In the genomic region with DNA sequence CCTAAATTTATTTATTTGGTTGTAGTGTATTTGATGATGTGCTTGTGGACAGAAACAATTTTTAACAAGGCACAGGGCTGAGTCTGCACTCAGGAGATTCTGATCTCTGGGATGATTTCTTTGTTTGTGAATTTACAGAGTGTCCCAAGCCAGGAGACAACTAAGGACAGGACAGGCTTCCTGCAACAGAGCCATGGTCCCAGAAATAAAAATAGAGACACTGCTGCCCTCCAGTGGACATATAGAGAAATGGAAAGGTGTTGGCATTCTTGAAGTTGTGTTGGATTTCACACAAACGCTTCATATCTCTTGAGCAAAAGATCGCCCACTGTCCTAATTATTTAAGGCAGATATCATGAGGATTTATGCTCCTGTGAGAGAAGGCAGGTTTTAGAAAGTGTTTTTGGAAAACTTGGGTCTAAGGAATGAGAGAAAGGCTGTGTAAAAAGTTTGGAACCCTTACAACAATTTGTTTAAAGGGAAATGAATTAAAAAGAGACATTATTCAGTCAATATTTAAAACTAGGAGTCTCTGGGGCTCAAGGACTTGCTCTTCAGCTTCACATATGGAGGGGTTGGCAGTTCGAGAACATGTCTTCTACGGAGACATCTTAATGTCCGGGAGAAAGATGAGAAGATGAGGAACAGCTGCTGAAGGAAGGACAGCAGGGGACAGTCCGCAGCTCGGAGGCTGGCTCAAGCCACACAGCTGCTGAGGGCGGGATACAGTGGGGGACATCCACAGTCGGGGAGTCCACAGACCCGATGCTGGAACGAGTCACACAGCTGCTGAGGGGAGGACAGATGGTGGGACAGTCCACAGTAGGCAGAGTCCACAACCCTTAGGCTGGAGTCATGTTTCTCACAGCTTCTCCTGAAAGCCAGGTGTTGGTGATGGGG, we compare ENCODE assay signal across 9 mouse cellular contexts.
DNase-seq lines count a peak whose midpoint lies in the region; ATAC-seq and TF ChIP-seq lines count a peak whose summit lies in the region.
"Had no signal": no experiment of that assay in that cellular context is flagged by ENCODE, and none has a peak within 500 bp of the region (broad histone marks: within the 10 kb centered on the region; RNA-seq: fewer than 3 reads in every experiment).

No protein-coding gene starts in this region.

- intact Hi-C loops in heart, adult 2 months (cut with DNase I), result loop anchor here (5.0 kb wide), 2 partner anchors 589 to 754 kb away; no protein-coding TSS in a partner anchor
- intact Hi-C loops in gastrocnemius, postnatal 14 days (cut with DNase I; ENCODE audit: low total_unique reads), result loop anchor here (5.0 to 10.0 kb wide), 2 partner anchors 634 to 749 kb away; no protein-coding TSS in a partner anchor

- peak in 1 of 2 experiments; percentile 36 for DNase-seq in heart, adult 2 months
- DNase-seq in c-Kit-positive CD71-positive TER-119-negative erythroid progenitor cells, embryonic 14.5 days (ENCODE audit: low read depth), result peak; percentile 29
- DNase-seq in gastrocnemius, postnatal 14 days, result peak; percentile 49
- DNase-seq in kidney, postnatal 0 days (ENCODE audit: low spot score), result peak; percentile 88
- DNase-seq in thymus, postnatal 25 days, result peak; percentile 37

- H3K4me3 ChIP-seq in heart, adult 2 months, result no peak overlapping the region
- no peak overlapping the region for H3K4me3 ChIP-seq in heart, embryonic 12.5 days
- H3K4me3 ChIP-seq in kidney, postnatal 0 days (replicated peaks; ENCODE audit: low read depth, low read length), result no peak overlapping the region
- H3K4me3 ChIP-seq: liver, embryonic 15.5 days had no signal

- no peak overlapping the region for H3K4me2 ChIP-seq in heart, embryonic 12.5 days
- H3K4me2 ChIP-seq in kidney, postnatal 0 days (ENCODE audit: low read length), result peak overlapping the region; percentile 15; the same call in 1 of the 2 replicates
- H3K4me2 ChIP-seq: liver, embryonic 15.5 days had no signal

- no peaks in the 10 kb centered on the region for H3K79me2 ChIP-seq in heart, adult 2 months (replicated peaks; ENCODE audit: control insufficient read depth, insufficient read depth, low read length)

- H3K27ac ChIP-seq in heart, adult 2 months, result no peak overlapping the region
- H3K27ac ChIP-seq in heart, embryonic 12.5 days (ENCODE audit: poor library complexity, severe bottlenecking), result no peak overlapping the region
- H3K27ac ChIP-seq in kidney, postnatal 0 days, result no peak overlapping the region
- H3K27ac ChIP-seq: liver, embryonic 15.5 days had no signal

- no peak for TF ChIP-seq EP300 in heart, adult 2 months (IDR thresholded peaks at IDR 0.05; ENCODE audit: insufficient read depth, low read depth, low read length)

- 38% methylated on average over 11 of the region's 11 CpGs for WGBS in heart, adult 2 months
- WGBS in heart, embryonic 12.5 days, result 51% methylated on average over 11 of the region's 11 CpGs
- 14% methylated on average over 11 of the region's 11 CpGs for WGBS in kidney, postnatal 0 days

- TF ChIP-seq CTCF in heart, adult 2 months (IDR thresholded peaks at IDR 0.05), result peak; percentile 92
- peak; percentile 93 for TF ChIP-seq CTCF in kidney, postnatal 0 days (IDR thresholded peaks at IDR 0.05; ENCODE audit: low read depth)

- no peaks in the 10 kb centered on the region for H3K9me3 ChIP-seq in heart, embryonic 12.5 days (replicated peaks)
- H3K9me3 ChIP-seq in kidney, postnatal 0 days (replicated peaks; ENCODE audit: low read length), result no peaks in the 10 kb centered on the region
- H3K9me3 ChIP-seq: liver, embryonic 15.5 days had no signal

- ATAC-seq in heart, embryonic 12.5 days (ENCODE audit: insufficient number of reproducible peaks, low FRiP score), result no peak
- ATAC-seq in CD4-positive, CD25-positive, alpha-beta regulatory T cell, adult 4 months, result peak; percentile 73
- ATAC-seq in kidney, postnatal 0 days (replicated peaks; ENCODE audit: low FRiP score, low read depth), result peak; percentile 63; the same call in 1 of the 2 replicates
- peak; percentile 73 for ATAC-seq in megakaryocyte progenitor cell, adult 5-6 weeks (replicated peaks; ENCODE audit: poor library complexity)

- no peaks in the 10 kb centered on the region for H3K27me3 ChIP-seq in heart, adult 2 months (ENCODE audit: control insufficient read depth, insufficient read depth, low read length)
- H3K27me3 ChIP-seq in heart, embryonic 12.5 days (replicated peaks), result 0 out of 2 replicates have a peak, but pooled peaks cover 6% of the 10 kb centered on the region
- H3K27me3 ChIP-seq in kidney, postnatal 0 days (ENCODE audit: insufficient read depth, low read length), result no peaks in the 10 kb centered on the region
- H3K27me3 ChIP-seq: liver, embryonic 15.5 days had no signal

- no peak for TF ChIP-seq POLR2A in heart, adult 2 months (IDR thresholded peaks at IDR 0.05; ENCODE audit: insufficient read depth, low read depth, low read length)

- no peak overlapping the region for H3K9ac ChIP-seq in heart, adult 2 months (ENCODE audit: low read depth, low read length)
- H3K9ac ChIP-seq in heart, embryonic 12.5 days, result no peak overlapping the region
- H3K9ac ChIP-seq in kidney, postnatal 0 days (ENCODE audit: low read depth, low read length), result no peak overlapping the region
- H3K9ac ChIP-seq: liver, embryonic 15.5 days had no signal

- H3K36me3 ChIP-seq in heart, adult 2 months (ENCODE audit: control insufficient read depth, insufficient read depth, low read length), result no peaks in the 10 kb centered on the region
- H3K36me3 ChIP-seq in heart, embryonic 12.5 days, result no peaks in the 10 kb centered on the region
- no peaks in the 10 kb centered on the region for H3K36me3 ChIP-seq in kidney, postnatal 0 days (ENCODE audit: insufficient read depth, low read length)
- H3K36me3 ChIP-seq: liver, embryonic 15.5 days had no signal

- H3K4me1 ChIP-seq in heart, adult 2 months (ENCODE audit: control insufficient read depth, insufficient read depth, low read length), result no peaks in the 10 kb centered on the region; the same call in 1 of the 2 replicates
- H3K4me1 ChIP-seq in heart, embryonic 12.5 days (replicated peaks), result no peaks in the 10 kb centered on the region
- H3K4me1 ChIP-seq in kidney, postnatal 0 days (replicated peaks; ENCODE audit: insufficient read depth, low read length), result no peaks in the 10 kb centered on the region
- H3K4me1 ChIP-seq: liver, embryonic 15.5 days had no signal
